Mouse (Mus musculus) kidney, embryonic 14.5 days (tissue): Measurements from ENCODE around the gene Rfx7. TPM values are rescaled to one million over a fixed set of nuclear protein-coding genes. Genes with fewer than 3 reads are reported as not detected.

Experiments used
- microRNA-seq: library from miRNA; unstranded; fragments of <30 nt; microRNA quantifications from one replicate; pipeline ENCODE4, GENCODE M21; 2016
- polyA plus RNA-seq: library from polyadenylated mRNA; unstranded; fragments of >200 nt; fragmentation: Nextera tagmentation; extraction: Ambion mirVana; gene quantifications from 2 replicates; pipeline ENCODE4 v1.2.1, GENCODE M21; 2014

Rfx7 gene
- polyA plus RNA-seq, 1 experiment from 2014 or later, result 24.2 TPM

Small RNA genes lying within 50 kb of the gene (microRNA-seq; reads per million reads assigned to microRNA genes)
- gene Gm28010, result not detected

Other genes starting within 250 kb of the Rfx7 start
- gene Mns1, start 94.2 kb upstream of the Rfx7 start, polyA plus RNA-seq, result 37.4 and 42.3 TPM in 2 replicates
- gene Tex9, start 40.0 kb upstream of the Rfx7 start, polyA plus RNA-seq, result 48.5 and 48.9 TPM in 2 replicates
- gene Nedd4, start 130.1 kb downstream of the Rfx7 start, polyA plus RNA-seq, result 448 and 806 TPM in 2 replicates